Mouse (Mus musculus) hindbrain, embryonic 11.5 days (tissue): ENCODE results near the gene Bnc1. TPM values are rescaled to one million over a fixed set of nuclear protein-coding genes. Genes with fewer than 3 reads are reported as not detected.

Source experiments
- ATAC-seq: fragments of 200-750 bp; cut with Nextera tagmentation; 2 replicates; pipeline ENCODE4 v1.8.0; 2017; ENCODE audit warnings: mild to moderate bottlenecking, moderate TSS enrichment, moderate library complexity; ENCODE audit not compliant: low FRiP score
- DNase-seq: peaks from one replicate; pipeline ENCODE4 v3.0.0-alpha.2; 2015; ENCODE audit warnings: low spot score
- H3K27ac ChIP-seq: fragments of 300-500 bp; sonication (generic); 2 replicates; pipeline ENCODE4 v1.5.1; 2014; ENCODE audit warnings: mild to moderate bottlenecking, low read depth, low read length
- H3K27me3 ChIP-seq: fragments of 300-500 bp; sonication (generic); 2 replicates; pipeline ENCODE4 v1.6.1; 2014; ENCODE audit warnings: mild to moderate bottlenecking, low read length, moderate library complexity, mixed read lengths; ENCODE audit not compliant: control insufficient read depth, insufficient read depth
- H3K36me3 ChIP-seq: fragments of 300-500 bp; sonication (generic); 2 replicates; pipeline ENCODE4 v1.6.1; 2014; ENCODE audit warnings: mild to moderate bottlenecking, low read length, moderate library complexity, mixed read lengths; ENCODE audit not compliant: control insufficient read depth, insufficient read depth
- H3K4me1 ChIP-seq: fragments of 300-500 bp; sonication (generic); replicated peaks from 2 replicates; pipeline ENCODE4 v1.6.1; 2014; ENCODE audit warnings: low read length, mixed read lengths; ENCODE audit not compliant: control insufficient read depth, insufficient read depth
- H3K4me2 ChIP-seq: fragments of 300-500 bp; sonication (generic); replicated peaks from 2 replicates; pipeline ENCODE4 v1.6.1; 2014; ENCODE audit warnings: mild to moderate bottlenecking, low read depth, low read length
- H3K4me3 ChIP-seq: fragments of 300-500 bp; sonication (generic); 2 replicates; pipeline ENCODE4 v1.5.1; 2014; ENCODE audit warnings: low read depth, low read length
- H3K9ac ChIP-seq: fragments of 300-500 bp; sonication (generic); 2 replicates; pipeline ENCODE4 v1.6.1; 2014; ENCODE audit warnings: low read depth, low read length
- H3K9me3 ChIP-seq: fragments of 300-500 bp; sonication (generic); 2 replicates; pipeline ENCODE4 v1.6.1; 2016; ENCODE audit warnings: low read length; ENCODE audit not compliant: control insufficient read depth
- WGBS: fragments of 180-500 bp; shearing (Covaris S2); extraction: QIAGEN DNeasy Blood & Tissue Kit; methylation state at CpG from one replicate; pipeline ENCODE4 v1.1.7; 2014; 5-methylcytosine and 5-hydroxymethylcytosine counted together
- polyA plus RNA-seq: library from polyadenylated mRNA; unstranded; fragments of >200 nt; fragmentation: Nextera tagmentation; extraction: Ambion mirVana; gene quantifications from 2 replicates; pipeline ENCODE4 v1.2.1, GENCODE M21; 2014

Bnc1 gene
- polyA plus RNA-seq, 1 experiment from 2014 or later, result 0.59 TPM

- no peak overlapping the region for H3K9ac ChIP-seq
- H3K36me3 ChIP-seq, result no peaks in the 10 kb centered on the region
- WGBS, result 75% methylated on average over 5 of the region's 5 CpGs
- no peak overlapping the region for H3K27ac ChIP-seq
- no peaks in the 10 kb centered on the region for H3K27me3 ChIP-seq
- DNase-seq (no peak), ATAC-seq (no peak)
- no peaks in the 10 kb centered on the region for H3K9me3 ChIP-seq
- no peak overlapping the region for H3K4me2 ChIP-seq
- no peaks in the 10 kb centered on the region for H3K4me1 ChIP-seq
- no peak overlapping the region for H3K4me3 ChIP-seq
Observed at GRCm38 (mm10) chr7:81966195-81966594, 25.9 kb downstream of the Bnc1 start.

GRCm38 (mm10) chr7:81959704-81960103 lies 32.4 kb downstream of the Bnc1 start:
- Histone ChIP-seq H3K27me3 (no peaks in the 10 kb centered on the region), H3K9me3 (no peaks in the 10 kb centered on the region), H3K4me1 (no peaks in the 10 kb centered on the region), H3K36me3 (no peaks in the 10 kb centered on the region), H3K27ac (no peak overlapping the region), H3K4me2 (no peak overlapping the region), H3K4me3 (no peak overlapping the region), H3K9ac (no peak overlapping the region)
- ATAC-seq, result no peak
- DNase-seq, result peak; percentile 70
- 7% methylated on average over 3 of the region's 3 CpGs for WGBS

- Histone ChIP-seq H3K4me2 (no peak overlapping the region), H3K36me3 (no peaks in the 10 kb centered on the region), H3K27ac (no peak overlapping the region), H3K4me3 (no peak overlapping the region), H3K9ac (no peak overlapping the region), H3K9me3 (no peaks in the 10 kb centered on the region), H3K4me1 (no peaks in the 10 kb centered on the region), H3K27me3 (no peaks in the 10 kb centered on the region)
- ATAC-seq (no peak), DNase-seq (no peak)
Observed at GRCm38 (mm10) chr7:81954208-81954846, 37.8 kb downstream of the Bnc1 start.

- Histone ChIP-seq H3K4me2 (no peak overlapping the region), H3K36me3 (no peaks in the 10 kb centered on the region), H3K27me3 (no peaks in the 10 kb centered on the region), H3K4me1 (no peaks in the 10 kb centered on the region), H3K9me3 (no peaks in the 10 kb centered on the region), H3K27ac (no peak overlapping the region), H3K9ac (no peak overlapping the region), H3K4me3 (no peak overlapping the region)
- 87% methylated on average over 2 of the region's 2 CpGs for WGBS
- DNase-seq (no peak), ATAC-seq (no peak)
Observed at GRCm38 (mm10) chr7:81950499-81950898, 41.6 kb downstream of the Bnc1 start.

GRCm38 (mm10) chr7:81945398-81945797 lies 46.7 kb downstream of the Bnc1 start:
- 22% methylated on average over 4 of the region's 4 CpGs for WGBS
- Histone ChIP-seq H3K9me3 (no peaks in the 10 kb centered on the region), H3K9ac (no peak overlapping the region), H3K27ac (no peak overlapping the region), H3K36me3 (no peaks in the 10 kb centered on the region), H3K4me2 (no peak overlapping the region), H3K27me3 (no peaks in the 10 kb centered on the region), H3K4me1 (no peaks in the 10 kb centered on the region), H3K4me3 (no peak overlapping the region)
- ATAC-seq, result no peak; the same call in 1 of the 2 replicates
- DNase-seq, result peak; percentile 66

GRCm38 (mm10) chr7:81934806-81935205 lies 57.3 kb downstream of the Bnc1 start:
- Histone ChIP-seq H3K9me3 (no peaks in the 10 kb centered on the region), H3K27ac (peak overlapping the region; percentile 97), H3K27me3 (no peaks in the 10 kb centered on the region), H3K4me1 (0 out of 2 replicates have a peak, but pooled peaks cover 2% of the 10 kb centered on the region), H3K36me3 (no peaks in the 10 kb centered on the region), H3K4me3 (peak overlapping the region; percentile 96), H3K4me2 (peak overlapping the region; percentile 72), H3K9ac (peak overlapping the region; percentile 99)
- DNase-seq, result no peak
- WGBS, result 4% methylated on average over 5 of the region's 5 CpGs
- no peak for ATAC-seq

DNA sequence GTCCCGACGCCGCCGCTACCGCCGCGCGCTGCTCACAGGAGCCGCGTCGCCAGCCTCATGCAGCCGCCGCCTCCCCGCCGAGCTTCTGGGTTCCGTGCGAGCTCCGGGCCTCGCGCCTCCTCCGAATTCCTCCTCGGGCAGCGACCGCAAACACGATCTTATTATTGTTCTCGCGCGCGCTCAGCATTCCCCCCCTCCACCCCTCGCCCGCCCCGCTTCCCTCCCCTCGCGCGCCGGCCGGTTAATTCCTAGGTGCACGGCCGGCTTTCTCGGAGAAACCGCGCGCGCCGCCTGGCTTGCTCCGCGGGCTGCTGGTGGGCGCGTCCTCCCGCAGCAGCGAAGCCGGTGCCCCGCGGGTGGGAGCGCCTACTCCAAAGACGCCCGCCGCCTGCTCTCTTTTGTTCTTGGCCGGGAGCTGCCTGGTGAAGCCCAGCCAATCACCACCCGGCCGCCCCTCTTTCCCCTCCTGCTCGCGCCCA lies 57.8 kb downstream of the Bnc1 start, which contains the start of gene Hdgfl3:
TSS of gene Hdgfl3 (minus strand) at position 207 of the 479 bp plus-strand sequence.
- 0% methylated on average over 54 of the region's 63 CpGs for WGBS
- ATAC-seq (peak; percentile 92), DNase-seq (peak; percentile 90)
- peak within 1 kb of the TSS; percentile 96 for H3K4me3 ChIP-seq
- H3K27ac ChIP-seq, result peak within 1 kb of the TSS; percentile 97
- H3K9me3 ChIP-seq, result no peaks in the 10 kb centered on the region
- H3K9ac ChIP-seq, result peak within 1 kb of the TSS; percentile 99
- H3K4me1 ChIP-seq, result 0 out of 2 replicates have a peak, but pooled peaks cover 2% of the 10 kb centered on the region
- H3K27me3 ChIP-seq, result no peaks in the 10 kb centered on the region
- H3K4me2 ChIP-seq, result peak within 1 kb of the TSS; percentile 72
- no peaks in the 10 kb centered on the region for H3K36me3 ChIP-seq

- peak; percentile 80 for ATAC-seq
- peak overlapping the region; percentile 96 for H3K4me3 ChIP-seq
- DNase-seq, result peak; percentile 82
- H3K9ac ChIP-seq, result peak overlapping the region; percentile 99
- H3K4me2 ChIP-seq, result peak overlapping the region; percentile 72
- H3K4me1 ChIP-seq, result 0 out of 2 replicates have a peak, but pooled peaks cover 2% of the 10 kb centered on the region
- no peaks in the 10 kb centered on the region for H3K36me3 ChIP-seq
- H3K27me3 ChIP-seq, result no peaks in the 10 kb centered on the region
- WGBS, result 1% methylated on average over 88 of the region's 103 CpGs
- H3K9me3 ChIP-seq, result no peaks in the 10 kb centered on the region
- H3K27ac ChIP-seq, result peak overlapping the region; percentile 97
Observed at GRCm38 (mm10) chr7:81933601-81934266, 58.4 kb downstream of the Bnc1 start.
